Mouse (Mus musculus): ENCODE data around the gene Mettl11b.

DNA sequence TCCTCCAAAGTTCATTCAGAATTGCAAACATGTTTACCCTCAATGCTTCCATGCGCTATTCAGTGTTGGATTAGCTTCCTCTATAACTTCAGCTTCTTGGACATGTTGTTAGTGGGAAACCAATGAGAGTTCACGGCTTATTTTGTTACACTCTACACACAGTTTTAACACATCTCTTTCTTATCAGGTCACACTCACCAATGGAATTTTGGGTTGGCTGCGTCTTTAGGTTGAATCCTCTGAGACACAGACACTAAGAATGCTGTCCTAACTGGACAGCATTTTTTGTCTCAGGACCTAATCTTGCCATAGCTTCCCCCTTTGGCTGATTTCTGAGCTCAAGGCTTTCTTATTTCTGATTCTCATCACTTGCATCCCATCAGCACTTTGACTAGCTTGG is 25.3 kb downstream of the Mettl11b start:
- TF ChIP-seq CTCF (IDR thresholded peaks at IDR 0.05) (no peak), EP300 (IDR thresholded peaks at IDR 0.05) (no peak)

Measured in lung, postnatal 0 days (tissue).